Mouse (Mus musculus): Measurements from ENCODE around the gene Rnf212. TPM values are rescaled to one million over a fixed set of nuclear protein-coding genes. Genes with fewer than 3 reads are reported as not detected.

The Rnf212 gene
- polyA plus RNA-seq, 1 experiment from 2014 or later: not detected

DNA sequence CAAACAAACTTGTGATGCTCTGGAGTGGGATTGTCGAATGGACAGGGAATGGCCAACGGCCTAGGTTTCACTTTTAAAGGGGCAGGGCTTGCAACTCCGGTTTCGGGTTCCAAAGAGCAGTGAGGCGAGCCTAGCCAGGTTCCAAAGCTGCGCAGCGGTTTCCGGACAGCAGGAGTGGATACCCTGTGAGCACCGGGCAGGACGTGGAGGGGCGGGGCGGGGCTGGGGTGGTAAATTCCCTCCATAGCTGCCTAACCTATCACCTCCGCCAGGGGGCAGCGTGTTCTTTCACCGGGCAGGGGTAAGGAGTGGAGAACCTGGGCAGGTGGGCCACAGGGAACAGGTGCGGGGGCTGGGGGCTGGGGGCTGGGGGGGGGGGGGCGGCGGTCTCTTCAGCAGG lies 82.5 kb downstream of the Rnf212 start, which contains the start of gene Fgfrl1:
TSS of gene Fgfrl1 (plus strand) at position 112 of the 400 bp plus-strand sequence.
- H3K27ac ChIP-seq (replicated peaks): no peak within 1 kb of the TSS
- no peaks in the 10 kb centered on the region for H3K9me3 ChIP-seq
- no peak for ATAC-seq (replicated peaks)
- H3K36me3 ChIP-seq: no peaks in the 10 kb centered on the region
- no peak within 1 kb of the TSS for H3K9ac ChIP-seq (replicated peaks)
- H3K27me3 ChIP-seq: peaks cover 9% of the 10 kb centered on the region; the same call in 1 of the 2 replicates
- WGBS: 6% methylated on average over 18 of the region's 18 CpGs
- peak within 1 kb of the TSS; percentile 78 for H3K4me2 ChIP-seq (replicated peaks)
- peak within 1 kb of the TSS; percentile 19; the same call in 1 of the 2 replicates for H3K4me3 ChIP-seq
- H3K4me1 ChIP-seq: peaks cover 33% of the 10 kb centered on the region

DNA sequence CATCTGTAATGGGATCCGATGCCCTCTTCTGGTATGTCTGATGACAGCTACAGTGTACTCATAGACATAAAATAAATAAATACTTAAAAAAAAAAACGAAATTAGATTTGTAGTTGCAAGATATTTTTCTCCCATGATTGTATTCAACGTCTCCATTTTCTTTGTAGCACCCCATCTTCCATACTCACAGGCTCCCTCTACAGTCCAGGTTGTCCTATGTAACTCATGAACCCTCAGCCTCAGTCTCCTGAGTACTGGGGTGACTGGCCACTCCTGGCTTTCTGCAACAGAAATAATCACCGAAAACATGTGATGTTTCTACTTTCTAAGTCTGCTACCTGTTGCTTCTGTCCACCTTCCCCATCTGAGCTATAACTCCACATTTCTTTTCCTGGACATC lies 83.6 kb downstream of the Rnf212 start:
- Histone ChIP-seq H3K4me1 (peaks cover 25% of the 10 kb centered on the region), H3K27ac (replicated peaks) (no peak overlapping the region), H3K4me3 (no peak overlapping the region), H3K9ac (replicated peaks) (no peak overlapping the region), H3K36me3 (no peaks in the 10 kb centered on the region), H3K4me2 (replicated peaks) (no peak overlapping the region), H3K27me3 (peaks cover 9% of the 10 kb centered on the region; the same call in 1 of the 2 replicates), H3K9me3 (no peaks in the 10 kb centered on the region)
- no peak for ATAC-seq (replicated peaks)
- 83% methylated on average over 4 of the region's 4 CpGs for WGBS

DNA sequence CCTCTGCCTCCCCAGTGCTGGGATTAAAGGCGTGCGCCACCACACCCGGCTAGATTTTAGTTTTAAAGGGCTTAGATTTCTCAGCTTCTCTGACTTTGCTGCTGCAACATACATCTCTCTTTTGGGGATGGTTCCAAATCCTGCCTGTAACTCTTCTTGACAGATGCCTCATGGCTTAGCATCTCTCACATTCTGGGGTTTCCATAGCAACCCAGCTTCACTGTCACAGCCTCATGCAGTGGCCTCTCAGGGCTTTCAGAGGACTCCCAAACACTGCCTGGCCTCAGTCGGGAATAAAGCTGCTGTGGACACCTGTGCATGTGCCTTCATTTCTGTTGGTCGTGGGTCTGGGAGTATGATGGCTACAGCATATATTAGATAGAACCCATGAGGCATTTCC lies 85.7 kb downstream of the Rnf212 start:
- Histone ChIP-seq H3K27ac (replicated peaks) (0 out of 2 replicates have a peak overlapping the region, but pooled peaks have one; percentile 27), H3K9me3 (no peaks in the 10 kb centered on the region), H3K4me2 (replicated peaks) (no peak overlapping the region), H3K27me3 (peaks cover 9% of the 10 kb centered on the region; the same call in 1 of the 2 replicates), H3K4me1 (peaks cover 15% of the 10 kb centered on the region; the same call in 1 of the 2 replicates), H3K36me3 (no peaks in the 10 kb centered on the region), H3K9ac (replicated peaks) (no peak overlapping the region), H3K4me3 (no peak overlapping the region)
- WGBS: 61% methylated on average over 5 of the region's 5 CpGs
- no peak for ATAC-seq (replicated peaks)

DNA sequence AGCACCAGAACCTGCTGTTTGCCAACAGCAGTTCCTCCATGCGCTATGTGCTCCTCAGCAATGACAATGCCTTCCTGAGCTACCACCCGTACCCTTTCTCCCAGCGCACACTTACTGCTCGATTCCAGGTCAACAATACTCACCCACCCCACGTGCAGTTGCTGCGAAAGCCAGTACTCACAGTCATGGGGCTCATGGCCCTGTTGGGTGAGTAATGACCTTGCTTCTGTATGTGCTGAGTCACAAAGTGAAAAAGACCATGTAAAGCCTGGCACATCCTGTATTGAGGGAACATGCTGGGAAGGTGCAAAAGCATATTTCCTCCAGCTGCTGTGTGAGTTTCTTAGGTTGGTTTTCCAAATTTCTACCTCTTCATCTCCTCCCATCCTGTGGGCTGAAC lies 93.9 kb downstream of the Rnf212 start:
- Histone ChIP-seq H3K27me3 (no peaks in the 10 kb centered on the region), H3K4me2 (replicated peaks) (no peak overlapping the region), H3K27ac (replicated peaks) (no peak overlapping the region), H3K4me1 (peaks cover 15% of the 10 kb centered on the region), H3K9me3 (no peaks in the 10 kb centered on the region), H3K4me3 (no peak overlapping the region), H3K36me3 (no peaks in the 10 kb centered on the region), H3K9ac (replicated peaks) (no peak overlapping the region)
- ATAC-seq (replicated peaks): no peak
- WGBS: 91% methylated on average over 6 of the region's 6 CpGs

DNA sequence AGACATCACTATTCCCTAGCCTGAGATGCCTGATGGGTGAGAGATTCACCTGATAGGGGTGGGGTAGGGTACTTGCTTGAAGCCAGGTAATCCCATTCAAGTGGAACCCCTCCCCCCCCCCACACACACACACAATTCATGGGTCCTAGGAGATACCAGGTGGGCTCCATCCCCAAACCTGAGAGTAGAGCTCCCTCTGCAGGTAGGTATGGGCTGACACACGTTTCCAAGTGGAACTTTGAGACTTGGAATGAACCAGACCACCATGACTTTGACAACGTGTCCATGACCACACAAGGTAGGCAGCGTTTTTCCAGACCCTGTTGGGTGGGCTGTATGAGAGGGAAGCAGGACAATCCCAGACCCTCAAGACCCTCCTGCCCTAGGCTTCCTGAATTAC lies 94.9 kb downstream of the Rnf212 start:
- no peaks in the 10 kb centered on the region for H3K27me3 ChIP-seq
- no peak overlapping the region for H3K4me3 ChIP-seq
- H3K4me2 ChIP-seq (replicated peaks): no peak overlapping the region
- H3K9me3 ChIP-seq: no peaks in the 10 kb centered on the region
- H3K27ac ChIP-seq (replicated peaks): no peak overlapping the region
- no peaks in the 10 kb centered on the region for H3K36me3 ChIP-seq
- no peak for ATAC-seq (replicated peaks)
- WGBS: 50% methylated on average over 3 of the region's 3 CpGs
- no peak overlapping the region for H3K9ac ChIP-seq (replicated peaks)
- peaks cover 15% of the 10 kb centered on the region for H3K4me1 ChIP-seq

Other genes with a start within 250 kb of the Rnf212 start
- 82.8 and 88.1 TPM in 2 replicates for gene Cplx1, start 225.0 kb downstream of the Rnf212 start, polyA plus RNA-seq (2015; fragmentation: Nextera tagmentation; extraction: Ambion mirVana)
- gene Gak, start 145.2 kb downstream of the Rnf212 start, polyA plus RNA-seq (2015; fragmentation: Nextera tagmentation; extraction: Ambion mirVana): 55.5 and 56.4 TPM in 2 replicates
- 24.2 and 24.7 TPM in 2 replicates for gene Tmem175, start 145.2 kb downstream of the Rnf212 start, polyA plus RNA-seq (2015; fragmentation: Nextera tagmentation; extraction: Ambion mirVana)
- gene Idua, start 114.7 kb downstream of the Rnf212 start, polyA plus RNA-seq (2015; fragmentation: Nextera tagmentation; extraction: Ambion mirVana): 9.9 and 10.9 TPM in 2 replicates
- 23.6 and 24.4 TPM in 2 replicates for gene Dgkq, start 105.3 kb downstream of the Rnf212 start, polyA plus RNA-seq (2015; fragmentation: Nextera tagmentation; extraction: Ambion mirVana)
- 1.8 and 1.9 TPM in 2 replicates for gene Slc26a1, start 99.4 kb downstream of the Rnf212 start, polyA plus RNA-seq (2015; fragmentation: Nextera tagmentation; extraction: Ambion mirVana)
- gene Fgfrl1, start 82.6 kb downstream of the Rnf212 start, polyA plus RNA-seq (2015; fragmentation: Nextera tagmentation; extraction: Ambion mirVana): 9.4 and 10.1 TPM in 2 replicates
- not detected in 2 replicates for gene Tmed11, start 20.4 kb upstream of the Rnf212 start, polyA plus RNA-seq (2015; fragmentation: Nextera tagmentation; extraction: Ambion mirVana)
- gene Vmn2r8, start 33.9 kb upstream of the Rnf212 start, polyA plus RNA-seq (2015; fragmentation: Nextera tagmentation; extraction: Ambion mirVana): not detected in 2 replicates
- gene Vmn2r9, start 77.6 kb upstream of the Rnf212 start, polyA plus RNA-seq (2015; fragmentation: Nextera tagmentation; extraction: Ambion mirVana): not detected in 2 replicates
- not detected in 2 replicates for gene Vmn2r10, start 231.5 kb upstream of the Rnf212 start, polyA plus RNA-seq (2015; fragmentation: Nextera tagmentation; extraction: Ambion mirVana)